Mouse (Mus musculus) forebrain, embryonic 11.5 days (tissue): ENCODE results near the gene Tbx5. TPM values are rescaled to one million over a fixed set of nuclear protein-coding genes. Genes with fewer than 3 reads are reported as not detected.

ENCODE experiments used
- ATAC-seq: fragments of 200-750 bp; cut with Nextera tagmentation; replicated peaks from 2 replicates; pipeline ENCODE4 v1.8.0; 2017; ENCODE audit warnings: moderate TSS enrichment; ENCODE audit not compliant: low FRiP score
- DNase-seq: peaks from one replicate; pipeline ENCODE4 v3.0.0-alpha.2; 2017; ENCODE audit warnings: low spot score
- H3K27ac ChIP-seq: fragments of 300-500 bp; sonication (generic); 2 replicates; pipeline ENCODE4 v1.5.1; 2014; ENCODE audit warnings: low read depth, low read length
- H3K27me3 ChIP-seq: fragments of 300-500 bp; sonication (generic); 2 replicates; pipeline ENCODE4 v1.6.1; 2014; ENCODE audit warnings: mild to moderate bottlenecking, low read length, mixed read lengths; ENCODE audit not compliant: control insufficient read depth, insufficient read depth
- H3K36me3 ChIP-seq: fragments of 300-500 bp; sonication (generic); 2 replicates; pipeline ENCODE4 v1.6.1; 2014; ENCODE audit warnings: mild to moderate bottlenecking, low read length, moderate library complexity, mixed read lengths; ENCODE audit not compliant: control insufficient read depth, insufficient read depth
- H3K4me1 ChIP-seq: fragments of 300-500 bp; sonication (generic); replicated peaks from 2 replicates; pipeline ENCODE4 v1.6.1; 2014; ENCODE audit warnings: low read length, mixed read lengths; ENCODE audit not compliant: control insufficient read depth, insufficient read depth
- H3K4me2 ChIP-seq: fragments of 300-500 bp; sonication (generic); 2 replicates; pipeline ENCODE4 v1.6.1; 2014; ENCODE audit warnings: low read depth, mild to moderate bottlenecking, low read length, moderate library complexity, mixed read lengths; ENCODE audit not compliant: severe bottlenecking
- H3K4me3 ChIP-seq: fragments of 300-500 bp; sonication (generic); 2 replicates; pipeline ENCODE4 v1.5.1; 2014; ENCODE audit warnings: low read depth, low read length
- H3K9ac ChIP-seq: fragments of 300-500 bp; sonication (generic); 2 replicates; pipeline ENCODE4 v1.6.1; 2014; ENCODE audit warnings: low read length
- H3K9me3 ChIP-seq: fragments of 300-500 bp; sonication (generic); 2 replicates; pipeline ENCODE4 v1.6.1; 2016; ENCODE audit warnings: low read length, mixed read lengths; ENCODE audit not compliant: control insufficient read depth
- WGBS: fragments of 180-500 bp; shearing (Covaris S2); extraction: QIAGEN DNeasy Blood & Tissue Kit; methylation state at CpG from one replicate; pipeline ENCODE4 v1.1.7; 2014; 5-methylcytosine and 5-hydroxymethylcytosine counted together
- polyA plus RNA-seq: library from polyadenylated mRNA; unstranded; fragments of >200 nt; fragmentation: Nextera tagmentation; extraction: Ambion mirVana; gene quantifications from 2 replicates; pipeline ENCODE4 v1.2.1, GENCODE M21; 2014

Gene Tbx5
- polyA plus RNA-seq, 1 experiment from 2014 or later, result not detected

- 54% methylated on average over 11 of the region's 11 CpGs for WGBS
- H3K4me3 ChIP-seq, result no peak overlapping the region
- H3K27ac ChIP-seq, result no peak overlapping the region
- DNase-seq, result no peak
- no peaks in the 10 kb centered on the region for H3K36me3 ChIP-seq
- no peaks in the 10 kb centered on the region for H3K9me3 ChIP-seq
- no peak overlapping the region for H3K4me2 ChIP-seq
- no peaks in the 10 kb centered on the region for H3K27me3 ChIP-seq
- no peaks in the 10 kb centered on the region for H3K4me1 ChIP-seq
- H3K9ac ChIP-seq, result peak overlapping the region; percentile 10; the same call in 1 of the 2 replicates
- no peak for ATAC-seq
Measured at GRCm38 (mm10) chr5:119922229-119922628, 89.8 kb downstream of the Tbx5 start.

Other genes starting within 250 kb of the Tbx5 start
- 0.88 and 2.0 TPM in 2 replicates for gene Tbx3, start 162.0 kb upstream of the Tbx5 start, polyA plus RNA-seq